Mouse (Mus musculus): ENCODE data around the gene Wipf3. TPM values are rescaled to one million over a fixed set of nuclear protein-coding genes. Genes with fewer than 3 reads are reported as not detected.

Wipf3 gene
- polyA plus RNA-seq, 1 experiment, result not detected

GRCm38 (mm10) chr6:54430221-54430620 lies 818 bp downstream of the Wipf3 start:
- Histone ChIP-seq H3K27ac (ENCODE audit: insufficient read depth, low read depth, low read length) (no peak overlapping the region), H3K4me1 (ENCODE audit: control insufficient read depth, insufficient read depth, low read length) (no peaks in the 10 kb centered on the region), H3K4me3 (ENCODE audit: insufficient read depth, low read length) (no peak overlapping the region)
- TF ChIP-seq CTCF (IDR thresholded peaks at IDR 0.05; ENCODE audit: low read depth, low read length), result no peak
- TF ChIP-seq POLR2A (IDR thresholded peaks at IDR 0.05; ENCODE audit: borderline replicate concordance, low read depth, low read length), result no peak

- no peak for TF ChIP-seq POLR2A (IDR thresholded peaks at IDR 0.05; ENCODE audit: borderline replicate concordance, low read depth, low read length)
- no peak for TF ChIP-seq CTCF (IDR thresholded peaks at IDR 0.05; ENCODE audit: low read depth, low read length)
- Histone ChIP-seq H3K4me1 (ENCODE audit: control insufficient read depth, insufficient read depth, low read length) (no peaks in the 10 kb centered on the region), H3K27ac (ENCODE audit: insufficient read depth, low read depth, low read length) (no peak overlapping the region), H3K4me3 (ENCODE audit: insufficient read depth, low read length) (no peak overlapping the region)
Measured at GRCm38 (mm10) chr6:54431761-54432160, 2.4 kb downstream of the Wipf3 start.

- TF ChIP-seq CTCF (IDR thresholded peaks at IDR 0.05; ENCODE audit: low read depth, low read length), result no peak
- TF ChIP-seq POLR2A (IDR thresholded peaks at IDR 0.05; ENCODE audit: borderline replicate concordance, low read depth, low read length), result no peak
- H3K4me1 ChIP-seq (ENCODE audit: control insufficient read depth, insufficient read depth, low read length), result no peaks in the 10 kb centered on the region
- H3K4me3 ChIP-seq (ENCODE audit: insufficient read depth, low read length), result no peak overlapping the region
- H3K27ac ChIP-seq (ENCODE audit: insufficient read depth, low read depth, low read length), result no peak overlapping the region
Measured at GRCm38 (mm10) chr6:54432191-54432590, 2.8 kb downstream of the Wipf3 start.

- no peaks in the 10 kb centered on the region for H3K4me1 ChIP-seq (ENCODE audit: control insufficient read depth, insufficient read depth, low read length)
- H3K4me3 ChIP-seq (ENCODE audit: insufficient read depth, low read length), result no peak overlapping the region
- no peak overlapping the region for H3K27ac ChIP-seq (ENCODE audit: insufficient read depth, low read depth, low read length)
- TF ChIP-seq CTCF (IDR thresholded peaks at IDR 0.05; ENCODE audit: low read depth, low read length), result no peak
- TF ChIP-seq POLR2A (IDR thresholded peaks at IDR 0.05; ENCODE audit: borderline replicate concordance, low read depth, low read length), result no peak
Measured at GRCm38 (mm10) chr6:54432806-54433545, 3.6 kb downstream of the Wipf3 start.

GRCm38 (mm10) chr6:54434171-54434570 lies 4.8 kb downstream of the Wipf3 start:
- no peaks in the 10 kb centered on the region for H3K4me1 ChIP-seq (ENCODE audit: control insufficient read depth, insufficient read depth, low read length)
- no peak overlapping the region for H3K4me3 ChIP-seq (ENCODE audit: insufficient read depth, low read length)
- no peak for TF ChIP-seq POLR2A (IDR thresholded peaks at IDR 0.05; ENCODE audit: borderline replicate concordance, low read depth, low read length)
- no peak for TF ChIP-seq CTCF (IDR thresholded peaks at IDR 0.05; ENCODE audit: low read depth, low read length)
- no peak overlapping the region for H3K27ac ChIP-seq (ENCODE audit: insufficient read depth, low read depth, low read length)

- Histone ChIP-seq H3K4me1 (ENCODE audit: control insufficient read depth, insufficient read depth, low read length) (no peaks in the 10 kb centered on the region), H3K27ac (ENCODE audit: insufficient read depth, low read depth, low read length) (no peak overlapping the region), H3K4me3 (ENCODE audit: insufficient read depth, low read length) (no peak overlapping the region)
- TF ChIP-seq CTCF (IDR thresholded peaks at IDR 0.05; ENCODE audit: low read depth, low read length) (no peak), POLR2A (IDR thresholded peaks at IDR 0.05; ENCODE audit: borderline replicate concordance, low read depth, low read length) (no peak)
Measured at GRCm38 (mm10) chr6:54435663-54436062, 6.3 kb downstream of the Wipf3 start.

GRCm38 (mm10) chr6:54436286-54436685 lies 6.9 kb downstream of the Wipf3 start:
- TF ChIP-seq POLR2A (IDR thresholded peaks at IDR 0.05; ENCODE audit: borderline replicate concordance, low read depth, low read length) (no peak), CTCF (IDR thresholded peaks at IDR 0.05; ENCODE audit: low read depth, low read length) (no peak)
- H3K27ac ChIP-seq (ENCODE audit: insufficient read depth, low read depth, low read length), result no peak overlapping the region
- H3K4me1 ChIP-seq (ENCODE audit: control insufficient read depth, insufficient read depth, low read length), result no peaks in the 10 kb centered on the region
- H3K4me3 ChIP-seq (ENCODE audit: insufficient read depth, low read length), result no peak overlapping the region

GRCm38 (mm10) chr6:54438510-54438909 lies 9.1 kb downstream of the Wipf3 start:
- Histone ChIP-seq H3K27ac (ENCODE audit: insufficient read depth, low read depth, low read length) (no peak overlapping the region), H3K4me3 (ENCODE audit: insufficient read depth, low read length) (no peak overlapping the region), H3K4me1 (ENCODE audit: control insufficient read depth, insufficient read depth, low read length) (no peaks in the 10 kb centered on the region)
- TF ChIP-seq CTCF (IDR thresholded peaks at IDR 0.05; ENCODE audit: low read depth, low read length), result no peak
- TF ChIP-seq POLR2A (IDR thresholded peaks at IDR 0.05; ENCODE audit: borderline replicate concordance, low read depth, low read length), result no peak

- no peaks in the 10 kb centered on the region for H3K4me1 ChIP-seq (ENCODE audit: control insufficient read depth, insufficient read depth, low read length)
- no peak overlapping the region for H3K4me3 ChIP-seq (ENCODE audit: insufficient read depth, low read length)
- TF ChIP-seq POLR2A (IDR thresholded peaks at IDR 0.05; ENCODE audit: borderline replicate concordance, low read depth, low read length), result no peak
- no peak for TF ChIP-seq CTCF (IDR thresholded peaks at IDR 0.05; ENCODE audit: low read depth, low read length)
- no peak overlapping the region for H3K27ac ChIP-seq (ENCODE audit: insufficient read depth, low read depth, low read length)
Measured at GRCm38 (mm10) chr6:54440658-54441057, 11.3 kb downstream of the Wipf3 start.

- no peaks in the 10 kb centered on the region for H3K4me1 ChIP-seq (ENCODE audit: control insufficient read depth, insufficient read depth, low read length)
- H3K27ac ChIP-seq (ENCODE audit: insufficient read depth, low read depth, low read length), result no peak overlapping the region
- no peak overlapping the region for H3K4me3 ChIP-seq (ENCODE audit: insufficient read depth, low read length)
- no peak for TF ChIP-seq CTCF (IDR thresholded peaks at IDR 0.05; ENCODE audit: low read depth, low read length)
- TF ChIP-seq POLR2A (IDR thresholded peaks at IDR 0.05; ENCODE audit: borderline replicate concordance, low read depth, low read length), result no peak
Measured at GRCm38 (mm10) chr6:54443657-54444056, 14.3 kb downstream of the Wipf3 start.
